In the genomic region with DNA sequence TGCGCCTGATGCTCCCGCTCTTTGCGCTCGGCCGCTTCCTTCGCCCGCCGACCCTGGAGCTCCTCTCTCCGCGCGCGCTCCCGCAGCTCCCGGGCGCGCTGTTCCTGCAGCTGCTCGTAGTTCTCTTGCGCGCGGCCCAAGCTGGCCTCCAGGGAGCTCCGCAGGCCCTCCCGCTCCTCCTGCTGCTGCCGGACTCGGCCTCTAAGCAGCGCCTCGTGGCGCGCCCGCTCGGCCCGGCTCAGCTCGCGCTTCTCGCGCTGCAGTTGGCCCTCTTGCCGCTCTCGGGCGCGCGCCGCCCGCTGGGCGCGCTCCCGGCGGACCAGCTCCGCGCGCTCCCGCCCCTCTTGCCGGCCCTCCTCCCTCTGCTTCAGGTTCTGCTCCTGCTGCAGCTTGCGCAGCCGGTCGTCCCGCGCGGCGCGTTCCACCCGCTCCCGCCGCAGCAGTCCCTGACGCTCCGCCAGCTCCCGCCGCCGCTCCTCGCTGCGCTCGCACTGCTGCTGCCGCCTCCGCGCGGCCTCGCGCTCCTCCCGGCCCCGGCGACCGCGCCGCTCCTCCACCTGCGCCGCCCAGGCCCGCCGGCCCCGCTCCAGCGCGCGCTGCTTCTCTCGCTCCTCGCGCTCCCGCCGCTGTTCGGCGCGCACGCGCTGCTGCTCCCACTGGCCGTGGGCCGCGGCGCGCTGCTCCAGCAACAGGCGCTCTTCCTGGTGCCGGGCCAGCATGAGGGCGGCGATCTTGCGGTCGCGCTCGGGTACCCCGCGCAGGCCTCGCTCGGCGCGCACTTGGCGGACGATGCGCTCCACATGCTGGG, we compare ENCODE assay signal across 7 mouse cellular contexts. TPM values are rescaled to one million over a fixed set of nuclear protein-coding genes. Genes with fewer than 3 reads are reported as not detected.
DNase-seq lines count a peak whose midpoint lies in the region; ATAC-seq and TF ChIP-seq lines count a peak whose summit lies in the region.

No protein-coding gene starts in this region.

- peak overlapping the region; percentile 97 for H3K4me2 ChIP-seq in lung, embryonic 14.5 days

- TF ChIP-seq CTCF in lung, embryonic 14.5 days (IDR thresholded peaks at IDR 0.05; ENCODE audit: low read depth): no peak

- no peak overlapping the region for H3K27ac ChIP-seq in lung, embryonic 14.5 days (ENCODE audit: low read depth)

- H3K4me3 ChIP-seq in lung, embryonic 14.5 days (ENCODE audit: low read depth, low read length): peak overlapping the region; percentile 59

- no peaks in the 10 kb centered on the region for H3K36me3 ChIP-seq in lung, embryonic 14.5 days (ENCODE audit: insufficient read depth)

- H3K9me3 ChIP-seq in lung, embryonic 14.5 days (ENCODE audit: low read depth, low read length): no peaks in the 10 kb centered on the region

- under 1% methylated on average over 121 of the region's 122 CpGs for WGBS in lung, embryonic 14.5 days

- H3K27me3 ChIP-seq in lung, embryonic 14.5 days (ENCODE audit: insufficient read depth, low read length): peaks cover 65% of the 10 kb centered on the region

- peak; percentile 82 for ATAC-seq in lung, embryonic 14.5 days (ENCODE audit: insufficient read depth)

- peak; percentile 88 for DNase-seq in adrenal gland, adult 2 months
- DNase-seq in cerebellum, postnatal 25 days: peak; percentile 71 to 73
- peak; percentile 57 to 79 for DNase-seq in gastrocnemius, postnatal 4 days (ENCODE audit: low spot score in 2 of 2)
- DNase-seq in kidney, adult 11 months: peak; percentile 73
- DNase-seq in lung, embryonic 14.5 days: peak; percentile 85
- DNase-seq in ovary, postnatal 10 days (ENCODE audit: low spot score): peak; percentile 50
- no peak for DNase-seq in c-Kit-positive CD71-positive TER-119-positive erythroid progenitor cells, embryonic 14.5 days (ENCODE audit: low spot score)

- H3K9ac ChIP-seq in lung, embryonic 14.5 days: peak overlapping the region; percentile 42

- peaks cover 7% of the 10 kb centered on the region for H3K4me1 ChIP-seq in lung, embryonic 14.5 days (ENCODE audit: insufficient read depth)

RNA-seq across cellular contexts. Expression of gene Ccdc177, which starts 2.5 kb away (rescaled TPM):
- under 1 TPM in 1 of 2 experiments, not detected in 1; 0.07 TPM for total RNA-seq in adrenal gland, adult 2 months (2021)
- polyA plus RNA-seq in adrenal gland, adult 2 months (2012; rRNA removed): not detected in 2 replicates
- total RNA-seq in gastrocnemius, postnatal 4 days (2021): under 1 TPM; 0.12 to 0.13 TPM
- 0.04 and 0.11 TPM in 2 replicates for polyA plus RNA-seq in lung, embryonic 14.5 days (2014; fragmentation: Nextera tagmentation; extraction: Ambion mirVana)

RNA-seq across cellular contexts. Expression of gene Susd6, which starts 32.4 kb away (rescaled TPM):
- 10 to 100 TPM; 50.4 to 57.8 TPM for total RNA-seq in adrenal gland, adult 2 months (2021)
- polyA plus RNA-seq in adrenal gland, adult 2 months (2012; rRNA removed): 61.5 and 62.6 TPM in 2 replicates
- total RNA-seq in gastrocnemius, postnatal 4 days (2021): 10 to 100 TPM; 32.4 to 32.5 TPM
- polyA plus RNA-seq in lung, embryonic 14.5 days (2014; fragmentation: Nextera tagmentation; extraction: Ambion mirVana): 20.5 and 21.2 TPM in 2 replicates
